Mouse (Mus musculus) midbrain, embryonic 15.5 days (tissue): ENCODE results near the gene Samd4. TPM values are rescaled to one million over a fixed set of nuclear protein-coding genes. Genes with fewer than 3 reads are reported as not detected.
A peak's percentile ranks its signal among the peaks of the same experiment; 100 is the strongest.

Experiments
- microRNA-seq: library from miRNA; unstranded; fragments of <30 nt; microRNA quantifications from one replicate; pipeline ENCODE4, GENCODE M21; 2016
- polyA plus RNA-seq: library from polyadenylated mRNA; unstranded; fragments of >200 nt; fragmentation: Nextera tagmentation; extraction: Ambion mirVana; gene quantifications from 2 replicates; pipeline ENCODE4 v1.2.1, GENCODE M21; 2015

Samd4 gene
- polyA plus RNA-seq, 1 experiment from 2014 or later, result 4.2 TPM

Small RNA genes lying within 50 kb of the gene (microRNA-seq; reads per million reads assigned to microRNA genes)
- 3.7 reads per million, percentile 18 among the genes with 10 or more reads in this experiment for gene Mir378c

Other genes starting within 250 kb of the Samd4 start
- 8.6 TPM in 2 replicates for gene Cdkn3, start 122.3 kb upstream of the Samd4 start, polyA plus RNA-seq
- gene Cnih1, start 94.4 kb upstream of the Samd4 start, polyA plus RNA-seq, result 165 and 170 TPM in 2 replicates
- gene Gmfb, start 60.6 kb upstream of the Samd4 start, polyA plus RNA-seq, result 113 and 125 TPM in 2 replicates
- 17.9 and 20.1 TPM in 2 replicates for gene Cgrrf1, start 50.7 kb upstream of the Samd4 start, polyA plus RNA-seq